10 mouse cellular contexts compared by ENCODE assay signal in the genomic region with DNA sequence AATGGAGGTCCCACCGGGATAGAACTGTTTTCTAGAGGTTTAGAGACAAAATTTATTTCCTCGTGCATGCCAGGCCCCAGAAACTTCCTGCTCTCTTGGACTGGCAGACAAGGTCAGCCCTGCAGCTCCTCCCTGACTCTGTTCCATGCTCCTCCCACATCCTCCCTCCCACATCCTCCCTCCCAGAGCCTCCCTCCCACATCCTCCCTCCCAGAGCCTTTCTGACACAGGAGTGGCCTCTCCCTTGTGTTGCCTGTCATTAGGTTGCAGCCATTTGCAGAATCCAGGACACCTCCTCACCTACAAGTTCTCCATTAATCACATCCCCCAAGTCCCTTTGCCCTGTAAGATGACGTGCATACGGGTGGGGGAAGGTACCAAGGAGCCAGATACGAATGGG.
DNase-seq lines count a peak whose midpoint lies in the region; ATAC-seq lines count a peak whose summit lies in the region.
"Had no signal": no experiment of that assay in that cellular context is flagged by ENCODE, and none has a peak within 500 bp of the region (broad histone marks: within the 10 kb centered on the region; RNA-seq: fewer than 3 reads in every experiment).

No protein-coding gene starts in this region.

- no peaks in the 10 kb centered on the region for H3K4me1 ChIP-seq in intestine, embryonic 16.5 days (ENCODE audit: control insufficient read depth, insufficient read depth, low read length)
- no peaks in the 10 kb centered on the region for H3K4me1 ChIP-seq in hindbrain, embryonic 12.5 days
- no peaks in the 10 kb centered on the region for H3K4me1 ChIP-seq in midbrain, embryonic 11.5 days (ENCODE audit: control insufficient read depth, insufficient read depth, low read length)
- H3K4me1 ChIP-seq: embryonic facial prominence, embryonic 12.5 days had no signal

- no peaks in the 10 kb centered on the region for H3K9me3 ChIP-seq in intestine, embryonic 16.5 days (ENCODE audit: control insufficient read depth, low read length)
- H3K9me3 ChIP-seq in hindbrain, embryonic 12.5 days (replicated peaks): no peaks in the 10 kb centered on the region
- H3K9me3 ChIP-seq in midbrain, embryonic 11.5 days (ENCODE audit: control insufficient read depth, low read length): no peaks in the 10 kb centered on the region
- H3K9me3 ChIP-seq: embryonic facial prominence, embryonic 12.5 days had no signal

- no peak overlapping the region for H3K4me2 ChIP-seq in intestine, embryonic 16.5 days (ENCODE audit: low read depth, low read length)
- no peak overlapping the region for H3K4me2 ChIP-seq in hindbrain, embryonic 12.5 days (replicated peaks)
- H3K4me2 ChIP-seq in midbrain, embryonic 11.5 days: no peak overlapping the region
- H3K4me2 ChIP-seq: embryonic facial prominence, embryonic 12.5 days had no signal

- H3K4me3 ChIP-seq in intestine, embryonic 16.5 days (ENCODE audit: low read length): no peak overlapping the region
- no peak overlapping the region for H3K4me3 ChIP-seq in hindbrain, embryonic 12.5 days
- H3K4me3 ChIP-seq in midbrain, embryonic 11.5 days (ENCODE audit: low read depth, low read length): no peak overlapping the region
- H3K4me3 ChIP-seq: embryonic facial prominence, embryonic 12.5 days had no signal

- H3K27ac ChIP-seq in intestine, embryonic 16.5 days (ENCODE audit: low read length): no peak overlapping the region
- H3K27ac ChIP-seq in hindbrain, embryonic 12.5 days: no peak overlapping the region
- H3K27ac ChIP-seq in midbrain, embryonic 11.5 days (ENCODE audit: low read depth, low read length): no peak overlapping the region
- H3K27ac ChIP-seq: embryonic facial prominence, embryonic 12.5 days; liver, embryonic 14.5 days had no signal

- no peaks in the 10 kb centered on the region for H3K27me3 ChIP-seq in intestine, embryonic 16.5 days (replicated peaks; ENCODE audit: control insufficient read depth, insufficient read depth, low read length)
- H3K27me3 ChIP-seq in hindbrain, embryonic 12.5 days: no peaks in the 10 kb centered on the region
- no peaks in the 10 kb centered on the region for H3K27me3 ChIP-seq in midbrain, embryonic 11.5 days (ENCODE audit: control insufficient read depth, insufficient read depth, low read length)
- H3K27me3 ChIP-seq: embryonic facial prominence, embryonic 12.5 days had no signal

- 24% methylated on average over 5 of the region's 5 CpGs for WGBS in intestine, embryonic 16.5 days
- 57% methylated on average over 5 of the region's 5 CpGs for whole genome bisulfite sequencing in hindbrain, embryonic 12.5 days
- WGBS in midbrain, embryonic 11.5 days: 72% methylated on average over 5 of the region's 5 CpGs

- peak; percentile 14 for DNase-seq in gastrocnemius, postnatal 10 days
- no peak for DNase-seq in gastrocnemius, postnatal 4 days (ENCODE audit: low spot score in 2 of 2)
- DNase-seq in adrenal gland, postnatal 25 days: peak; percentile 71
- DNase-seq in lung, postnatal 14 days: peak; percentile 52
- no peak for DNase-seq in midbrain, embryonic 11.5 days (ENCODE audit: low spot score, missing footprints)

- no peaks in the 10 kb centered on the region for H3K36me3 ChIP-seq in intestine, embryonic 16.5 days (ENCODE audit: control insufficient read depth, insufficient read depth, low read length)
- no peaks in the 10 kb centered on the region for H3K36me3 ChIP-seq in hindbrain, embryonic 12.5 days
- H3K36me3 ChIP-seq in midbrain, embryonic 11.5 days (ENCODE audit: control insufficient read depth, insufficient read depth, low read length): no peaks in the 10 kb centered on the region
- H3K36me3 ChIP-seq: embryonic facial prominence, embryonic 12.5 days had no signal

- no peak overlapping the region for H3K9ac ChIP-seq in intestine, embryonic 16.5 days (ENCODE audit: low read depth, low read length)
- H3K9ac ChIP-seq in hindbrain, embryonic 12.5 days: no peak overlapping the region
- H3K9ac ChIP-seq in midbrain, embryonic 11.5 days (ENCODE audit: low read length): no peak overlapping the region
- H3K9ac ChIP-seq: embryonic facial prominence, embryonic 12.5 days; liver, embryonic 14.5 days had no signal

- ATAC-seq in intestine, embryonic 16.5 days: peak; percentile 52; the same call in 1 of the 2 replicates
- no peak for ATAC-seq in hindbrain, embryonic 12.5 days (ENCODE audit: low FRiP score)
- no peak for ATAC-seq in midbrain, embryonic 11.5 days (ENCODE audit: low FRiP score)
- ATAC-seq in erythroid progenitor cell, adult 5-6 weeks (replicated peaks; ENCODE audit: low FRiP score, poor library complexity, severe bottlenecking): no peak

Comparison
In these comparisons a context has a peak if more than half of its experiments do, and no peak if none do; other contexts are left out.
1. DNase-seq: peak in gastrocnemius, postnatal 10 days (single experiment), adrenal gland, postnatal 25 days (single experiment) and lung, postnatal 14 days (single experiment); none in gastrocnemius, postnatal 4 days (0 of 2) and midbrain, embryonic 11.5 days (single experiment).